Mouse (Mus musculus): ENCODE measurements at regions not wholly inside any gene's neighbourhood (a gene's known extent, or its start where the extent isn't known, plus 50 kb on each side); places are given as distances from the start of the nearest gene placed in this dataset.

GRCm38 (mm10) chr11:24340677-24341076 is 262.8 kb downstream of the Bcl11a start:
- DNase-seq (ENCODE audit: low read depth, low spot score) = no peak

GRCm38 (mm10) chr11:24341650-24342049 is 263.8 kb downstream of the Bcl11a start:
- DNase-seq (ENCODE audit: low read depth, low spot score) = no peak

- peak; percentile 77 for DNase-seq (ENCODE audit: low read depth, low spot score)
Measured at GRCm38 (mm10) chr11:24342176-24342575, 264.3 kb downstream of the Bcl11a start.

- DNase-seq (ENCODE audit: low read depth, low spot score) = no peak
Measured at GRCm38 (mm10) chr11:24342732-24343131, 264.9 kb downstream of the Bcl11a start.

GRCm38 (mm10) chr11:24347225-24347624 is 269.4 kb downstream of the Bcl11a start:
- no peak for DNase-seq (ENCODE audit: low read depth, low spot score)

GRCm38 (mm10) chr11:24348741-24349140 is 270.9 kb downstream of the Bcl11a start:
- no peak for DNase-seq (ENCODE audit: low read depth, low spot score)

GRCm38 (mm10) chr11:24349967-24350643 is 272.2 kb downstream of the Bcl11a start:
- DNase-seq (ENCODE audit: low read depth, low spot score) = no peak

GRCm38 (mm10) chr11:24350839-24351238 is 273.0 kb downstream of the Bcl11a start:
- DNase-seq (ENCODE audit: low read depth, low spot score) = no peak

- DNase-seq (ENCODE audit: low read depth, low spot score) = no peak
Measured at GRCm38 (mm10) chr11:24352071-24352470, 274.2 kb downstream of the Bcl11a start.

- no peak for DNase-seq (ENCODE audit: low read depth, low spot score)
Measured at GRCm38 (mm10) chr11:24353056-24353455, 275.2 kb downstream of the Bcl11a start.

GRCm38 (mm10) chr11:24357388-24357787 is 279.5 kb downstream of the Bcl11a start:
- no peak for DNase-seq (ENCODE audit: low read depth, low spot score)

GRCm38 (mm10) chr11:24359086-24359485 is 281.2 kb downstream of the Bcl11a start:
- DNase-seq (ENCODE audit: low read depth, low spot score) = no peak

- peak; percentile 48 for DNase-seq (ENCODE audit: low read depth, low spot score)
Measured at GRCm38 (mm10) chr11:24361998-24362687, 284.3 kb downstream of the Bcl11a start.

GRCm38 (mm10) chr11:24362688-24363035 is 284.8 kb downstream of the Bcl11a start:
- peak; percentile 18 for DNase-seq (ENCODE audit: low read depth, low spot score)

GRCm38 (mm10) chr11:24363418-24364364 is 285.8 kb downstream of the Bcl11a start:
- peak; percentile 66 for DNase-seq (ENCODE audit: low read depth, low spot score)

GRCm38 (mm10) chr11:24370198-24370860 is 292.5 kb downstream of the Bcl11a start:
- peak; percentile 74 for DNase-seq (ENCODE audit: low read depth, low spot score)

- DNase-seq (ENCODE audit: low read depth, low spot score) = no peak
Measured at GRCm38 (mm10) chr11:24370861-24371686, 293.2 kb downstream of the Bcl11a start.

GRCm38 (mm10) chr11:24371687-24371950 is 293.8 kb downstream of the Bcl11a start:
- DNase-seq (ENCODE audit: low read depth, low spot score) = no peak

GRCm38 (mm10) chr11:24371963-24372362 is 294.1 kb downstream of the Bcl11a start:
- DNase-seq (ENCODE audit: low read depth, low spot score) = no peak

GRCm38 (mm10) chr11:24372616-24373015 is 294.8 kb downstream of the Bcl11a start:
- DNase-seq (ENCODE audit: low read depth, low spot score) = no peak

- no peak for DNase-seq (ENCODE audit: low read depth, low spot score)
Measured at GRCm38 (mm10) chr11:24373301-24373700, 295.4 kb downstream of the Bcl11a start.
